In the genomic region with DNA sequence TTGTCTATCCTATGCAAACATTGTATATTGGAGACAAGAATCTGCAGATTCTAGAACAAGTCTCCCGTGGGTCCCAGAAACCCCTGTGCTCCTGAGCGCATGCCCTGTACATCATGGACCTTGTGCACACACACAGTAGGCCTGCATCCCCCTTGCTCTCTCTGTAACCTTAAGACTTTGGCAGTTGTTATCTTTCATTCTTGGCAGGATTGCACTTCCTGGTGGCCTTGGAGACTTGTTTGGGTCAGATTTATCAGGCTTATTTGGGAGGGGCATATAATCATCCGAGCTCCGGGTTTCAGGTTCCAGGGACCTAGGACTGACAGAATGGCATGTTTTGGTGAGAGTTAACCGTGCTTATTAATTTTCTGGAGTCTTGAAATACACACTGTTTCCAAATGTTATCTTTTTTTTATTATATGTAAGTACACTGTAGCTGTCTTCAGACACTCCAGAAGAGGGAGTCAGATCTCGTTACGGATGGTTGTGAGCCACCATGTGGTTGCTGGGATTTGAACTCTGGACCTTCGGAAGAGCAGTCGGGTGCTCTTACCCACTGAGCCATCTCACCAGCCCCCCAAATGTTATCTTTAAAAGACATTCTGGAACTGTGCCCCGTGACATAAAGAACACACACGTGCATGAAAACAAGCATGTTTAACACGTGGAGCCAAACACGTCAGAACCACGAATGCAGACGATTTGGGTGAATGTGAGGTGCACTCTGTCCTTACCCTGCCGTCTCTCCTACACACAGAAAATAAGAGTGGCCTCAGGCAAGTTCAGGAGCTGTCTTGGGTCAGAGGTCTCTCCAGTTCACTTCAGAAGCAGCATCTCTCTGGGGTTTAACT, we compare ENCODE assay signal across 9 mouse cellular contexts.
DNase-seq lines count a peak whose midpoint lies in the region; ATAC-seq and TF ChIP-seq lines count a peak whose summit lies in the region.
"Had no signal": no experiment of that assay in that cellular context is flagged by ENCODE, and none has a peak within 500 bp of the region (broad histone marks: within the 10 kb centered on the region; RNA-seq: fewer than 3 reads in every experiment).

No protein-coding gene starts in this region.

- H3K9me3 ChIP-seq in lung, postnatal 0 days (ENCODE audit: low read length): no peaks in the 10 kb centered on the region
- H3K9me3 ChIP-seq in intestine, embryonic 14.5 days (ENCODE audit: control insufficient read depth, low read length): no peaks in the 10 kb centered on the region

- DNase-seq in heart, adult 2 months: peak in 1 of 2 experiments; percentile 28
- no peak for DNase-seq in heart, postnatal 25 days (ENCODE audit: low spot score)
- DNase-seq in lung, postnatal 0 days (ENCODE audit: low spot score): no peak
- DNase-seq in lung, postnatal 14 days: no peak
- DNase-seq in intestine, embryonic 14.5 days (ENCODE audit: low spot score): no peak
- DNase-seq in layer of hippocampus, postnatal 10 days (ENCODE audit: low spot score in 2 of 2): no peak
- DNase-seq: lung, adult 18-20 months had no signal

- TF ChIP-seq POLR2A in heart, adult 2 months (IDR thresholded peaks at IDR 0.05; ENCODE audit: insufficient read depth, low read depth, low read length): no peak
- TF ChIP-seq POLR2A in small intestine, adult 2 months (IDR thresholded peaks at IDR 0.05; ENCODE audit: low read depth, low read length): no peak

- H3K27ac ChIP-seq in heart, adult 2 months: peak overlapping the region; percentile 87
- peak overlapping the region; percentile 79 for H3K27ac ChIP-seq in lung, postnatal 0 days (ENCODE audit: low read length)
- peak overlapping the region; percentile 64 for H3K27ac ChIP-seq in intestine, embryonic 14.5 days (ENCODE audit: low read depth)
- peak overlapping the region; percentile 93 for H3K27ac ChIP-seq in small intestine, adult 2 months (ENCODE audit: insufficient read depth, low read depth, low read length)

- no peaks in the 10 kb centered on the region for H3K79me2 ChIP-seq in heart, adult 2 months (replicated peaks; ENCODE audit: control insufficient read depth, insufficient read depth, low read length)

- no peaks in the 10 kb centered on the region; the same call in 1 of the 2 replicates for H3K36me3 ChIP-seq in heart, adult 2 months (ENCODE audit: control insufficient read depth, insufficient read depth, low read length)
- H3K36me3 ChIP-seq in lung, postnatal 0 days (ENCODE audit: insufficient read depth, low read length): no peaks in the 10 kb centered on the region
- no peaks in the 10 kb centered on the region for H3K36me3 ChIP-seq in intestine, embryonic 14.5 days (ENCODE audit: control insufficient read depth, insufficient read depth, low read length)
- H3K36me3 ChIP-seq in small intestine, adult 2 months (ENCODE audit: control insufficient read depth, insufficient read depth, low read length): no peaks in the 10 kb centered on the region

- no peak overlapping the region for H3K9ac ChIP-seq in heart, adult 2 months (ENCODE audit: low read depth, low read length)
- no peak overlapping the region for H3K9ac ChIP-seq in lung, postnatal 0 days (replicated peaks; ENCODE audit: low read depth)
- H3K9ac ChIP-seq in intestine, embryonic 14.5 days (ENCODE audit: low read length): no peak overlapping the region

- ATAC-seq in lung, postnatal 0 days: no peak
- no peak for ATAC-seq in intestine, embryonic 14.5 days (replicated peaks; ENCODE audit: low FRiP score, low TSS enrichment, low read depth)
- ATAC-seq in inflammation-experienced regulatory T-cells, adult 6 months: no peak

- TF ChIP-seq EP300 in heart, adult 2 months (IDR thresholded peaks at IDR 0.05; ENCODE audit: insufficient read depth, low read depth, low read length): no peak
- TF ChIP-seq EP300 in lung, postnatal 0 days (IDR thresholded peaks at IDR 0.05): no peak

- no peaks in the 10 kb centered on the region for H3K27me3 ChIP-seq in heart, adult 2 months (ENCODE audit: control insufficient read depth, insufficient read depth, low read length)
- H3K27me3 ChIP-seq in lung, postnatal 0 days (replicated peaks; ENCODE audit: insufficient read depth, low read length): no peaks in the 10 kb centered on the region
- H3K27me3 ChIP-seq in intestine, embryonic 14.5 days (replicated peaks; ENCODE audit: control insufficient read depth, insufficient read depth, low read length): no peaks in the 10 kb centered on the region
- no peaks in the 10 kb centered on the region for H3K27me3 ChIP-seq in small intestine, adult 2 months (ENCODE audit: control insufficient read depth, insufficient read depth, low read length)

- WGBS in heart, adult 2 months: 72% methylated on average over 16 of the region's 16 CpGs
- 69% methylated on average over 14 of the region's 16 CpGs for WGBS in lung, postnatal 0 days
- WGBS in intestine, embryonic 14.5 days: 84% methylated on average over 16 of the region's 16 CpGs
- WGBS in small intestine, adult 2 months: 47% methylated on average over 16 of the region's 16 CpGs

- no peak for TF ChIP-seq CTCF in heart, adult 2 months (IDR thresholded peaks at IDR 0.05)
- no peak for TF ChIP-seq CTCF in lung, postnatal 0 days (IDR thresholded peaks at IDR 0.05)
- TF ChIP-seq CTCF in small intestine, adult 2 months (IDR thresholded peaks at IDR 0.05; ENCODE audit: extremely low read depth, insufficient read length, insufficient replicate concordance, low read depth, low read length): no peak

- no peak overlapping the region for H3K4me2 ChIP-seq in lung, postnatal 0 days (replicated peaks; ENCODE audit: low read depth, low read length)
- no peak overlapping the region for H3K4me2 ChIP-seq in intestine, embryonic 14.5 days (ENCODE audit: low read length)

- intact Hi-C loops in heart, adult 2 months (cut with DNase I): no loop called here
- intact Hi-C loops in heart, postnatal 25 days (cut with DNase I): no loop called here

- peaks cover 50% of the 10 kb centered on the region for H3K4me1 ChIP-seq in heart, adult 2 months (ENCODE audit: control insufficient read depth, insufficient read depth, low read length)
- peaks cover 46% of the 10 kb centered on the region for H3K4me1 ChIP-seq in lung, postnatal 0 days (ENCODE audit: insufficient read depth, low read depth, low read length)
- H3K4me1 ChIP-seq in intestine, embryonic 14.5 days (replicated peaks; ENCODE audit: control insufficient read depth, insufficient read depth, low read length): peaks cover 61% of the 10 kb centered on the region
- H3K4me1 ChIP-seq in small intestine, adult 2 months (ENCODE audit: control insufficient read depth, insufficient read depth, insufficient read length, low read length): peaks cover 58% of the 10 kb centered on the region

- H3K4me3 ChIP-seq in heart, adult 2 months: no peak overlapping the region
- no peak overlapping the region for H3K4me3 ChIP-seq in lung, postnatal 0 days (ENCODE audit: low read depth, low read length)
- H3K4me3 ChIP-seq in intestine, embryonic 14.5 days (ENCODE audit: low read depth, low read length): no peak overlapping the region
- no peak overlapping the region for H3K4me3 ChIP-seq in small intestine, adult 2 months (ENCODE audit: low read depth, low read length)
